Mouse (Mus musculus) embryonic facial prominence, embryonic 11.5 days (tissue): Measurements from ENCODE around the gene Apeh. TPM values are rescaled to one million over a fixed set of nuclear protein-coding genes. Genes with fewer than 3 reads are reported as not detected.

Experiments used
- ATAC-seq: fragments of 200-750 bp; cut with Nextera tagmentation; replicated peaks from 2 replicates; pipeline ENCODE4 v1.8.0; 2017; ENCODE audit warnings: low read depth; ENCODE audit not compliant: insufficient number of reproducible peaks, low FRiP score, low TSS enrichment
- DNase-seq: peaks from one replicate; pipeline ENCODE4 v3.0.0-alpha.2; 2015; ENCODE audit warnings: low spot score
- H3K27ac ChIP-seq: fragments of 300-500 bp; sonication (generic); replicated peaks from 2 replicates; pipeline ENCODE4 v1.5.1; 2014; ENCODE audit warnings: mild to moderate bottlenecking, low read depth, low read length, control low read depth
- H3K27me3 ChIP-seq: fragments of 300-500 bp; sonication (generic); 2 replicates; pipeline ENCODE4 v1.6.1; 2014; ENCODE audit warnings: mild to moderate bottlenecking, low read length, moderate library complexity, mixed read lengths; ENCODE audit not compliant: control insufficient read depth, insufficient read depth
- H3K36me3 ChIP-seq: fragments of 300-500 bp; sonication (generic); replicated peaks from 2 replicates; pipeline ENCODE4 v1.6.1; 2014; ENCODE audit warnings: low read depth, mild to moderate bottlenecking, low read length, moderate library complexity, mixed read lengths; ENCODE audit not compliant: control insufficient read depth, insufficient read depth
- H3K4me1 ChIP-seq: fragments of 300-500 bp; sonication (generic); 2 replicates; pipeline ENCODE4 v1.6.1; 2014; ENCODE audit warnings: low read length, mixed read lengths; ENCODE audit not compliant: control insufficient read depth, insufficient read depth
- H3K4me2 ChIP-seq: fragments of 300-500 bp; sonication (generic); 2 replicates; pipeline ENCODE4 v1.6.1; 2014; ENCODE audit warnings: low read depth, mild to moderate bottlenecking, control low read depth, low read length, moderate library complexity
- H3K4me3 ChIP-seq: fragments of 300-500 bp; sonication (generic); 2 replicates; pipeline ENCODE4 v1.5.1; 2014; ENCODE audit warnings: low read depth, low read length, control low read depth
- H3K9ac ChIP-seq: fragments of 300-500 bp; sonication (generic); replicated peaks from 2 replicates; pipeline ENCODE4 v1.6.1; 2014; ENCODE audit warnings: mild to moderate bottlenecking, control low read depth, low read length
- H3K9me3 ChIP-seq: fragments of 300-500 bp; sonication (generic); replicated peaks from 2 replicates; pipeline ENCODE4 v1.6.1; 2016; ENCODE audit warnings: mild to moderate bottlenecking, low read length, inconsistent platforms, mixed read lengths; ENCODE audit not compliant: control insufficient read depth
- WGBS: fragments of 180-500 bp; shearing (Covaris S2); extraction: QIAGEN DNeasy Blood & Tissue Kit; methylation state at CpG from one replicate; pipeline ENCODE4 v1.1.7; 2014; 5-methylcytosine and 5-hydroxymethylcytosine counted together
- polyA plus RNA-seq: library from polyadenylated mRNA; unstranded; fragments of >200 nt; fragmentation: Nextera tagmentation; extraction: Ambion mirVana; gene quantifications from 2 replicates; pipeline ENCODE4 v1.2.1, GENCODE M21; 2014

Gene Apeh
- polyA plus RNA-seq, 1 experiment from 2014 or later: 45.3 TPM

DNA sequence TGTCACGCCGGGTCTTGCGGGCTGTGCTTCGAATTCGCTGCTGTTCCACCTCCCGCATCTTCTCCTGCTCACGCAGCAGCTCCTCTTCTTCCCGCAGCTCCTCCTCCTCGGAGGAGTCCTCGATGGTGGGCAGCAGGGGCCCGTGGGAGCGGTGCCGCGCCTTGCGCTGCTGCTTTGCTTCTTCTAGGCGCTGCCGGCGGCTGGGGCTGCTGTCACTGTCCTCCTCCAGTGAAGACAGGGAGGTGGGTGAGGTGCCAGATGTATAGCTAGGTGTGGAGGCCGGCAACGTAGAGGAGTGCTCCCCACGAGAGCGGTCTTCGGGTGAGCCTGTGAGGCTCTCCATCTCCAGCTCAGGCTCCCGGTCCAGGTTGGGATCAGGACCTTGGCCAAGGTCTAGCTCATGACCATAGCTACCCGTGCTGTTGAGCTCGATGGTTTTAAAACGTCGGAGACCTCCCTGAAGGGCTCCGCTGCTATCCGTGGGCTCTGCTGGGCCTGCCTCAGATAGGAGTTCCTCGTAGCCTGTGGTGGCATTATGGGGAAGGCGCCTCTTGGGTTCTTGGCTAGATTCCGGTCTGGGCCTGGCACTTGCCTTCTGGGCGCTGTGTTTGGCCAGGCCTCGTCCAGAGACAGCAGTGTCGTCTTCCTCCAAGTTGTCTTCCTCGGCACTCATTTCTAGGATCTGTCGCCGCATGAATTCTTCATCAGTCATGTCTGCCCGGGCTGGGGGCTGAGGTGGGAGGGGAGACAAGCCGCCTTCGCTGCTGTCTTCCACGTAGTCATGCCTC is 21.1 kb upstream of the Apeh start:
- WGBS: 70% methylated on average over 43 of the region's 43 CpGs
- no peaks in the 10 kb centered on the region; the same call in 1 of the 2 replicates for H3K27me3 ChIP-seq
- no peak overlapping the region for H3K27ac ChIP-seq
- DNase-seq: no peak
- H3K4me3 ChIP-seq: no peak overlapping the region
- no peaks in the 10 kb centered on the region for H3K9me3 ChIP-seq
- peaks cover 7% of the 10 kb centered on the region; the same call in 1 of the 2 replicates for H3K4me1 ChIP-seq
- ATAC-seq: no peak
- no peak overlapping the region for H3K4me2 ChIP-seq
- H3K9ac ChIP-seq: no peak overlapping the region
- H3K36me3 ChIP-seq: no peaks in the 10 kb centered on the region

DNA sequence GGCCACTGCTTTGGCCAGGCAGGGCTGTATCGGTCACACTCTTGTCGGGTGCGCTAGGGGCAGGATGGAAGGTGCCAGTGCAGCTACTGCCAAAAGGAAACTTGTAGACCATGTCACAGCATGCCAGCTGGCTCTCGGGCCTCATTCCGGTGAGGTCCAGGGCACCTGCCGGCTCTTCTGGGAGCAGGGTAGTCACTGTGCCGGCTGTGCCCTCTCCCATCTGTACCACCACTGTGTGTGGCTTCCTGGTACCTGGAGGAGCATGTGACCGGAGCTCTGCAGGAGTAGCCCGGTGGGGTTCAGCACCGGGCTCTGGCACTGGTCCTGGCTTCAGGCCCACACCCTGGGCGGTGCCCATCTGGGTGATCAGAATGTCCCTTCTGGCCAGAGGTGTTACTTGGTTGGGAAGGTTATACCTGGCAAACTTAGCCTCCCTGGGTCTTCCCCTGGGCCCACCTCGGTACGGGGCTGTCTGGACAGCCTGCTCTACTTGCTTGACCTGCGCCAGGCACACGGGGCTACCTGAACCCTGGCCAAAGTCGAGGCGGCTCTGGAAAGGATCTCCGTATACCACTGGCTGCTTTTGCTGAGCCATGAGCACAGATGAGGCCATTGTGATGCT is 18.4 kb upstream of the Apeh start:
- Histone ChIP-seq H3K4me2 (no peak overlapping the region), H3K4me3 (no peak overlapping the region), H3K9ac (no peak overlapping the region), H3K27me3 (no peaks in the 10 kb centered on the region; the same call in 1 of the 2 replicates), H3K36me3 (no peaks in the 10 kb centered on the region), H3K27ac (no peak overlapping the region), H3K9me3 (no peaks in the 10 kb centered on the region), H3K4me1 (peaks cover 7% of the 10 kb centered on the region; the same call in 1 of the 2 replicates)
- WGBS: 94% methylated on average over 18 of the region's 18 CpGs
- ATAC-seq (no peak), DNase-seq (no peak)

DNA sequence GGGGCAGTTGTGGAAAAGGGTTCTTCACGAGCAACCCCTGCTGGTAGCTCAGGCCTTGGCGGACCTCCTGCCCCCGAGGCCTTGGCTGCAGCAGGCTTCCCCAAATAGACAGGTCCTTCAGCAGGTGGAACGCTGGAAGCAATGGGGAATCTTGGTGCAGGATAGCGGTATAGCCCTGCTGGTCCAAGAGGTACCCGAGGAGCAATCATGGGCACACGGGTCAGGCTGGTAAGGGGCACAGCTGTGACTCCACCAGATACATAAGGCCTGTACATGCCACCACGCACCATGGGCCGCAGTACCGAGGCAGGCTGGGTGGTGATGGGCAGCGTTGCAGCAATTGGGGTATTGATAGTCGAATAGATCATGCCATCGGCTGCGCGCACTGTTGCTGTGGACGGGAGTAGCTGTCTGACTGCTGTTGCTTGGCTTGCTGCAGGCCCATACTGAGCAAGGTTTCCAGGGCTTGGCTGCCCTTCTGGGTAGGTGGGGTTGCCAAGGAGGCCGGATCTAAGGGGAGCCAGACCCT is 17.3 kb upstream of the Apeh start:
- 79% methylated on average over 17 of the region's 17 CpGs for WGBS
- Histone ChIP-seq H3K9ac (peak overlapping the region; percentile 59), H3K36me3 (no peaks in the 10 kb centered on the region), H3K27me3 (no peaks in the 10 kb centered on the region; the same call in 1 of the 2 replicates), H3K4me2 (peak overlapping the region; percentile 49), H3K4me1 (peaks cover 7% of the 10 kb centered on the region; the same call in 1 of the 2 replicates), H3K4me3 (no peak overlapping the region; the same call in 1 of the 2 replicates), H3K27ac (no peak overlapping the region), H3K9me3 (no peaks in the 10 kb centered on the region)
- DNase-seq (no peak), ATAC-seq (no peak)

DNA sequence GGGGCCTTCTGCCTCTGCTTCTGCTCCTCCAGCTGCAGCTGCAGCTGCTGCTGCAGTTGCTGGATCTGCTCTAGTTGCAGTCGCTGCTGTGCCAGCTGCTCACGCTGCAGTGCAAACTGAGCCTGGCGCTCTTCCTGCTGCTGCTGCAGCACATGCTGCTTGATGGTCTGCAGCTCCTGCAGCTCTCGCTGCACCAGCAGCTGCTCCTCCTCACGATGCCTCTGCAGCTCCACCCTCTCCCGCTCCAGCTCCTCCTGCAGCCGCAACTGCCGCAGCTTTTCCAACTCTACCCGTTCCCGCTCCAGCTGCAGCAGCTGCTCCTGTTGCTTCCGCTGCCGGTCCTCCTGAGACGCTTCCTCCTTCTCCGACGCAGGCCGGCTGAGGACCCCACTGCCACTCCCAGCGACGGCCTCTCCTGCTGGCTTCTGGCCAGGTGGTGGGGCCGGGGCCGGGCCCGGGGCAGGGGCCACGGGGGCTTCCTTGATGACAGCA is 16.7 kb upstream of the Apeh start:
- 16% methylated on average over 22 of the region's 22 CpGs for WGBS
- Histone ChIP-seq H3K4me1 (peaks cover 7% of the 10 kb centered on the region; the same call in 1 of the 2 replicates), H3K27ac (no peak overlapping the region), H3K36me3 (no peaks in the 10 kb centered on the region), H3K27me3 (no peaks in the 10 kb centered on the region; the same call in 1 of the 2 replicates), H3K4me3 (peak overlapping the region; percentile 25; the same call in 1 of the 2 replicates), H3K4me2 (peak overlapping the region; percentile 49), H3K9me3 (no peaks in the 10 kb centered on the region), H3K9ac (peak overlapping the region; percentile 59)
- ATAC-seq (no peak), DNase-seq (peak; percentile 39)

DNA sequence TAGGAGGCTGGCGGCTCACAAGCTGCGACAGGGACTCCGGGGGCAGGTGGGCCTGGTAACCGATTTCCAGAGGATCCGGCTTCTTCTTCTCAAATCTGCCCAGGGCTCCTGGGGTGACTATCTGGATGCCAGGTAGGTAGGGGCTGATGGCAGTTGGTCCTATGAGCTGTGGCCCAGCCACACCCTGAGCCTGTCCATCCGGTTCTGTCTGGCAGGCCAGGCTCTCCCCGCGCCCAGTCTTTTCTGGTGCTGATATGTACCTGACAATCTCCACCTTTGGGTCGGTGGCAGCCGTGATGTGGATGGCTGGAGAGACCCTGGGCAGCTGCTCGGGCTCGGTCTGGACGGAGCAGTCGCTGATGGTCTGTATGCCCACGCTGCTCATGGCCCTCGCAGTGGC is 15.8 kb upstream of the Apeh start:
- H3K4me1 ChIP-seq: peaks cover 10% of the 10 kb centered on the region; the same call in 1 of the 2 replicates
- 81% methylated on average over 16 of the region's 16 CpGs for WGBS
- H3K9me3 ChIP-seq: no peaks in the 10 kb centered on the region
- DNase-seq (no peak), ATAC-seq (no peak)
- H3K36me3 ChIP-seq: no peaks in the 10 kb centered on the region
- H3K9ac ChIP-seq: no peak overlapping the region
- no peak overlapping the region for H3K4me3 ChIP-seq
- H3K4me2 ChIP-seq: no peak overlapping the region
- no peaks in the 10 kb centered on the region for H3K27me3 ChIP-seq
- H3K27ac ChIP-seq: no peak overlapping the region

DNA sequence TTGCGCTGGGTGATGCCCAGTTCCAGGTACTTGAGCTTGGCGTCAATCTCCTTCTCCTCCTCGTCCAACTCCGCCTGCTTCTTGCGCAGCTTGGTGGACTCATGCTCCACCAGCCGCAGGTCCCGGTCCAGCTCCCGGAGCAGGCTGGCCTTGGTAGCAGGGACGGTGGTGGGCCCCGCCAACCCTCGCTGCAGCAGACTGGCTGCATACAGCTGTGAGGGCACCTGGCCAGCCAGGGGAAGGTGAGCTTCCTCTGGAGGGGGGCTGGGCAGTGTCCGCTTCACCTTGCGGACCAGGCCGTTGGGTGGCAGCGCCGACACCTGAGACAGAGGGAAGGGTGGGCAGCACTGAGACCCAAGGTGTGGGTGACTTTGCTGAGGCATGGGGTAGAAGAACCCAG is 13.5 kb upstream of the Apeh start:
- no peak overlapping the region for H3K4me2 ChIP-seq
- H3K27me3 ChIP-seq: no peaks in the 10 kb centered on the region
- H3K36me3 ChIP-seq: no peaks in the 10 kb centered on the region
- H3K4me1 ChIP-seq: peaks cover 15% of the 10 kb centered on the region
- 93% methylated on average over 16 of the region's 16 CpGs for WGBS
- no peak for DNase-seq
- H3K9me3 ChIP-seq: no peaks in the 10 kb centered on the region
- ATAC-seq: no peak
- H3K9ac ChIP-seq: no peak overlapping the region
- no peak overlapping the region for H3K27ac ChIP-seq
- no peak overlapping the region for H3K4me3 ChIP-seq

DNA sequence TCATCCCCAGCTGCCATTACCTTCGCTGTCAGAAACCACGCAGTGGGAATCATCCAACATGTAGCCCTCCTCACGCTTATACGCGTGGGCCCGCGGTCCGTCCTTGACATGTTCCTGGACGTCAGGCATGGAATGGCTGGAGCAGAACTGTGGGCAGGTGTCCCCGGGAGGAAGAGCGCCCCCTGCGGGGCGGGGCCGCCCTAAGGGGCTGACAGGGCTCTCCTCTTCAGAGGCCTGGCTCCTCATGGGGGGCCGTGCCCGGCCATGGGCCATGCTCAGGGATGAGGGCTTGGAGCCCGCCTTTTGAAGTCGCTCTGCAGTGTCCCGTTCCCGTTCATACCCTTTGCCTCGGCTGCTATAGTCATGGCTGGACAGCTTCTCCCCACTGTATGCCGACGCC is 11.7 kb upstream of the Apeh start:
- Histone ChIP-seq H3K27ac (no peak overlapping the region), H3K9me3 (no peaks in the 10 kb centered on the region), H3K27me3 (no peaks in the 10 kb centered on the region), H3K4me2 (no peak overlapping the region), H3K36me3 (no peaks in the 10 kb centered on the region), H3K9ac (no peak overlapping the region), H3K4me1 (peaks cover 12% of the 10 kb centered on the region), H3K4me3 (no peak overlapping the region)
- DNase-seq (no peak), ATAC-seq (no peak)
- 89% methylated on average over 23 of the region's 23 CpGs for WGBS

DNA sequence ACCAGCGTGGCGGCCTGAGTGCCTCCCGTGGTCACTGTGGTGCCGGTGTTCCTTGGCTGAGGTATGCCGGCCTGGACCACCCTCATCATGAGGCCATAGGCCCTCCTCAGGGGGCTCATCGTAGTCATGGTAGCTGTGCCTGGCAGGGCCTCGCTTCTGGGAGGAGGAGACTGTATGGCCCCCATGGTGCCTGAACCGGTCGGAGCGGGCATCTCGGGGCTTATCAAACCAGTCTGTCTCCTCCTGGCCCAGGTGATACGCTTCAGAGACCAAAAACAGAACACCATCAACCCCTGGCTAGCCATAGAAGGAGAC is 11.1 kb upstream of the Apeh start:
- Histone ChIP-seq H3K9ac (peak overlapping the region; percentile 62), H3K9me3 (no peaks in the 10 kb centered on the region), H3K4me1 (peaks cover 8% of the 10 kb centered on the region), H3K27me3 (no peaks in the 10 kb centered on the region), H3K36me3 (no peaks in the 10 kb centered on the region), H3K4me2 (no peak overlapping the region; the same call in 1 of the 2 replicates), H3K27ac (no peak overlapping the region), H3K4me3 (no peak overlapping the region)
- DNase-seq (no peak), ATAC-seq (no peak)
- WGBS: 71% methylated on average over 12 of the region's 12 CpGs
